Mouse (Mus musculus): ENCODE results near the gene Hoxa1.

- no peak for TF ChIP-seq USF1 (IDR thresholded peaks at IDR 0.05; ENCODE audit: low read depth)
- no peak for TF ChIP-seq POLR2A (IDR thresholded peaks at IDR 0.05; ENCODE audit: insufficient read length, low read depth)
- no peak for TF ChIP-seq MYOD1 (IDR thresholded peaks at IDR 0.05; ENCODE audit: control insufficient read depth in 1 of 3, insufficient read length in 2 of 3, low read depth in 2 of 3)
- TF ChIP-seq TCF3 (IDR thresholded peaks at IDR 0.05; ENCODE audit: insufficient read length, low read depth) = no peak
- TF ChIP-seq MYOG (IDR thresholded peaks at IDR 0.05; ENCODE audit: control insufficient read depth in 1 of 3, insufficient read depth in 1 of 3, insufficient read length in 2 of 3, low read depth in 2 of 3) = no peak
- no peak for TF ChIP-seq CEBPB (IDR thresholded peaks at IDR 0.05; ENCODE audit: insufficient read depth, poor library complexity, severe bottlenecking)
- TF ChIP-seq POLR2AphosphoS2 (IDR thresholded peaks at IDR 0.05; ENCODE audit: insufficient read length, low read depth) = no peak
- TF ChIP-seq REST (IDR thresholded peaks at IDR 0.05; ENCODE audit: insufficient read depth, insufficient read length) = no peak
- TF ChIP-seq TCF12 (IDR thresholded peaks at IDR 0.05; ENCODE audit: insufficient read depth, poor library complexity, severe bottlenecking) = no peak
- TF ChIP-seq MAX (IDR thresholded peaks at IDR 0.05; ENCODE audit: low read depth) = no peak
- no peak for TF ChIP-seq SRF (IDR thresholded peaks at IDR 0.05; ENCODE audit: control insufficient read depth, insufficient read length, low read depth)
- no peak for TF ChIP-seq E2F4 (IDR thresholded peaks at IDR 0.05; ENCODE audit: insufficient read depth)
Measured at GRCm38 (mm10) chr6:52170898-52171223, 12.7 kb upstream of the Hoxa1 start.
